Mouse (Mus musculus) G1E (cell line): Measurements from ENCODE around the gene Fam45a. TPM values are rescaled to one million over a fixed set of nuclear protein-coding genes. Genes with fewer than 3 reads are reported as not detected.

Experiments
- ATAC-seq: 2 replicates; pipeline ENCODE4 v1.8.0; 2016; ENCODE audit warnings: mild to moderate bottlenecking; ENCODE audit not compliant: insufficient number of reproducible peaks, poor library complexity, low FRiP score, severe bottlenecking; ENCODE audit errors: extremely low read depth
- DNase-seq: peaks from one replicate; pipeline ENCODE4 v3.0.0; 2012; ENCODE audit warnings: low spot score
- H3K27me3 ChIP-seq: 2 replicates; pipeline ENCODE4 v1.6.1; 2012; ENCODE audit warnings: mild to moderate bottlenecking, low read length, inconsistent platforms; ENCODE audit not compliant: insufficient read depth
- H3K36me3 ChIP-seq: replicated peaks from 2 replicates; pipeline ENCODE3; 2012; ENCODE audit warnings: mild to moderate bottlenecking, inconsistent platforms
- H3K4me1 ChIP-seq: 2 replicates; pipeline ENCODE4 v1.6.1; 2012; ENCODE audit warnings: low read depth, low read length, inconsistent platforms, mixed read lengths; ENCODE audit not compliant: insufficient read depth
- H3K4me3 ChIP-seq: 2 replicates; pipeline ENCODE4 v1.5.1; 2012; ENCODE audit warnings: low read depth, mild to moderate bottlenecking, inconsistent platforms, low read length, moderate library complexity, mixed read lengths
- H3K9me3 ChIP-seq: replicated peaks from 2 replicates; pipeline ENCODE4 v1.6.1; 2012; ENCODE audit warnings: inconsistent platforms
- CTCF ChIP-seq: IDR thresholded peaks from 2 replicates; pipeline ENCODE4 v1.5.1; 2012; ENCODE audit warnings: low read depth, low read length, inconsistent platforms, mixed read lengths
- GATA1 ChIP-seq: IDR thresholded peaks from 2 replicates; pipeline ENCODE4 v1.6.1; 2012; ENCODE audit warnings: borderline replicate concordance, low read length, inconsistent platforms, mixed read lengths
- GATA2 ChIP-seq: IDR thresholded peaks from 2 replicates; pipeline ENCODE4 v1.6.1; 2012; ENCODE audit warnings: low read depth, low read length, inconsistent platforms, borderline replicate concordance
- POLR2AphosphoS5 ChIP-seq: IDR thresholded peaks from 2 replicates; pipeline ENCODE4 v1.6.1; 2012; ENCODE audit warnings: low read depth, low read length, inconsistent platforms; ENCODE audit not compliant: insufficient replicate concordance
- TAL1 ChIP-seq: conservative IDR thresholded peaks from 2 replicates; pipeline ENCODE4 v1.6.1; 2012; ENCODE audit warnings: low read depth, low read length, inconsistent platforms, mixed read lengths
- polyA plus RNA-seq: library from polyadenylated mRNA; stranded (reverse); fragments of >175 nt; gene quantifications from 2 replicates; pipeline ENCODE4 v1.2.3, GENCODE M21; 2012
- total RNA-seq, 2 experiments: library from RNA; stranded (forward) in 1 of 2; stranded (reverse) in 1 of 2; fragments of 200-1000 nt in 1 of 2; fragments of >200 nt in 1 of 2; fragmentation: Nextera tagmentation in 1 of 2; gene quantifications; 2 replicates each; pipeline ENCODE4 v1.2.3; 2014 to 2017

Gene Fam45a
- total RNA-seq (2014; fragmentation: Nextera tagmentation) (74.6 and 90.0 TPM in 2 replicates), total RNA-seq (2017) (26.6 and 29.7 TPM in 2 replicates), polyA plus RNA-seq (3.3 and 5.3 TPM in 2 replicates)

DNA sequence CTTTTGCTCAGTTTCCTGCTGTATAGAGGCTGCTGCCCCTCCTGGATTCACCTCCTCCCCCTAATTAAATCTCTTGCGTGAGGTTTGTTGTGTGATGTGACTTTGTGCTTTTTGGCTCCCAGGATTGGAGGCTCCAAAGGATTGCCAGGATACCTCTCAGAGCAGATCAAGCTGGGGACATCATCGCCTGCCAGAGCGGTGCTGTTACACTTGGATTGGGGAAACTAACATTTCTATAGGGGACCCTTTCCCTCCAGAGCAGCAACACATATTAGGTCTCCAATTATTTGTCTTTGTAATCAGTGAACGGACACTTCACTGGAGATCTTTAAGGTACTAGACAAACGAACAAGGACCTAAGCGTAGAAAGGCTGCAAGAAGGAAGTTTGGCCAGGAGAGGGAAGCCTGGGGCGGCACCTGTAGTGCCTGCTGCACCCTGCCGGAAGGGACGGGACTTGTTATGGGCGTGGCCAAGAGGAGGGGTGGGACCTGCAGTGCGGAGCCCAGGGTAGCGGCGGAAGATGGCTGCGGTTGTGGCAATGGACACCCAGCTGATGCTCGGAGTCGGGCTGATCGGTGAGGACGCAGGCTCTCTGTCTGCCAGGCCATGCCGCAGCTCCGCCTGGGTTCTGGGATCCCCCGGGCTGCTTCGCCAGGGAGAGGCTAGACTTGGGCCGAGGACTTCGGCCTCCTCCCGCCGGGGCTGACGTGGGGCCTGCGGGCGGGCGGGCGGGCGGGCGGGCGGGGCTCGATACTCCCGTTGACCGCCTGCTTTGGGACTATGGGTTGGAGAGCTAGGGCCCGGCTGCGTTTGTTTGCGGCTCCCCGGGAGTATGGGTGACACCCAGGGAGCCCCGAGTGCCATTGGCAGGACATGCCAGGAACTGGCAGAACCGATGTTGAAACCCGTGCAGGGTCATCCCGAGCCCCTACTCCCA, at the start of gene Fam45a:
Gene Fam45a, plus strand, starts transcription at position 488 of the 938 bp plus-strand sequence.
- Histone ChIP-seq H3K4me3 (peak within 1 kb of the TSS; percentile 80), H3K27me3 (no peaks in the 10 kb centered on the region), H3K9me3 (no peaks in the 10 kb centered on the region), H3K36me3 (peaks cover 17% of the 10 kb centered on the region), H3K4me1 (peaks cover 18% of the 10 kb centered on the region)
- TF ChIP-seq CTCF (no peak), GATA2 (no peak), GATA1 (no peak), POLR2AphosphoS5 (no peak), TAL1 (no peak)
- DNase-seq = peak; percentile 84
- ATAC-seq = peak; percentile 100

DNA sequence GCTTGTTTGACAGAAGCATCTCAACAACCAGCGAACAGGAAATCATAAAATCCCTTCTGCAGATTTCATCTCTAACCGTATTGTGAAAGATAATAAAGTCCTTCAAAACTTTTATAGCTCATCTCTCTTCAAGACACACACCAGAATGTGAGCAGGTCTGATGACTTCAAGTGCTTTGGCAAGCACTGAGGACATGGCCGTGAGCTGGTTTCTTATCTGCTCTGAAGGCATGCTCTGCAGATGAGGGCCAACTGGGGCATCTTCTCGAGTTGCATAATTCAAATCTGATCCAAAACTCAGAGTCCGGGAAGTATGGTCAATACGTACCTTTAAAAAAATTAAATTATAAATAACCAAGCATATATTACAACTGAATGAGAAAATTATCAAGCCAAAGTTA, 38.0 kb upstream of the Fam45a start:
- no peak for ATAC-seq
- no peak overlapping the region for H3K4me3 ChIP-seq

GRCm38 (mm10) chr19:60782034-60782433, 29.4 kb upstream of the Fam45a start:
- ATAC-seq (no peak), DNase-seq (no peak)
- Histone ChIP-seq H3K27me3 (no peaks in the 10 kb centered on the region), H3K9me3 (no peaks in the 10 kb centered on the region), H3K4me3 (no peak overlapping the region), H3K4me1 (peaks cover 33% of the 10 kb centered on the region), H3K36me3 (peaks cover 67% of the 10 kb centered on the region)
- TF ChIP-seq CTCF (no peak), POLR2AphosphoS5 (no peak)

More for the DNA sequence above, 38.0 kb upstream of the Fam45a start:
- H3K36me3 ChIP-seq = peaks cover 94% of the 10 kb centered on the region
- TF ChIP-seq POLR2AphosphoS5 (no peak), TAL1 (no peak), GATA1 (no peak), GATA2 (no peak)
- no peaks in the 10 kb centered on the region for H3K27me3 ChIP-seq
- no peak for DNase-seq
- no peaks in the 10 kb centered on the region; the same call in 1 of the 2 replicates for H3K4me1 ChIP-seq
- no peaks in the 10 kb centered on the region for H3K9me3 ChIP-seq

DNA sequence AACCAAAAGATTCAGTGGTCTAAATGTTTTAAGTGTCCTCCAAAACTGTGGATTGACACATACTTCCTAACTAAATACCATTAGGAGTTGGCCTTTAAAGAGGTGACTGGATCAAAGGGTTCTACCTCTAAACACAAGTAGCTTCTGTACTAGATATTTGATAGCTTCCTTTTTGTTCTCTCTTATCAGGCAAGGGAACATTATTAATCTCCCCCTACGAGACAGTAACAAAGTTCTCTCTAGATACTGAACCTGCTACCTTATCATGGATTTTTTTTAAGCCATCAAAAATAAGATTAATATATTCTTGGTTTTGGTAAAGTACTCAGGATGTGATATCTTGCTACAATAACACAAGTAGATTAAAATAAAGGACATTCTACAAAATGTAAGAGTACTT, 26.7 kb upstream of the Fam45a start:
- TF ChIP-seq CTCF = no peak
- TF ChIP-seq GATA2 = no peak
- TF ChIP-seq GATA1 = no peak
- no peak for TF ChIP-seq POLR2AphosphoS5
- TF ChIP-seq TAL1 = no peak
- peaks cover 53% of the 10 kb centered on the region for H3K36me3 ChIP-seq
- no peak overlapping the region for H3K4me3 ChIP-seq
- no peak for ATAC-seq
- no peaks in the 10 kb centered on the region for H3K27me3 ChIP-seq
- DNase-seq = no peak
- H3K4me1 ChIP-seq = peaks cover 35% of the 10 kb centered on the region
- no peaks in the 10 kb centered on the region for H3K9me3 ChIP-seq

DNA sequence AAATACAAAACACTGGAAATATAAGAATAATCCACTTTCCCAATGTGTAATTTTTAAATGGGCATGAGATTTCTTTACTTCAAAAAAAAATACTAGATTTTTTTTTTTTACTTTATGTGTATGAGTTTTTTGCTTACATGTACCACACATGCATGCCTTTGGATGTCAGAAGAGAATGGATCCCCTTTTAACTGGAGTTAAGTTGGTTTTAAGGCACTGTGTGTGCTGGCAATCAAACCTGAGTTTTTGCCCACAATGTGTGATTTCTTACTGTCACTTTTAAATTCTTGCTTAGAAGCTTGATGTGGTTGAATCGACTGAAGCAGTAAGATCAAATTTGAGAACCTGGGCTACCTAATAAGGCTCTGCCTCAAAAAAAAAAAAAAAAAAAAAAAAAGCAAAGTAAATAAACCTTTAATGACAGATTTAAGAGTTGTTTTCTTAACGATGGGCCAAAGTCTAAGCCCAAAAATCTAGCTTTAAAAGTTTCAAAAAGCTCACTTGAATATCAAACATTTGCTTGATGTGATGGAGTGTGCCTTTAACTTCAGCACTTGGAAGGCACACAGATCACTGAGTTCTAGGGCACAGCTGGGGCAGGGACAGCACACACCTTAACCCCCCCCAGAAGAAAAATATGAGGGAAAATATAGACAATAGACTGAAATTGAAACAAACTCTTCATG, 23.8 kb upstream of the Fam45a start:
- peak overlapping the region; percentile 77; the same call in 1 of the 2 replicates for H3K4me3 ChIP-seq
- no peaks in the 10 kb centered on the region for H3K9me3 ChIP-seq
- H3K27me3 ChIP-seq = no peaks in the 10 kb centered on the region
- no peak for DNase-seq
- TF ChIP-seq GATA1 (no peak), POLR2AphosphoS5 (no peak), GATA2 (no peak), CTCF (no peak), TAL1 (no peak)
- H3K4me1 ChIP-seq = peaks cover 33% of the 10 kb centered on the region
- peaks cover 32% of the 10 kb centered on the region for H3K36me3 ChIP-seq
- no peak for ATAC-seq

GRCm38 (mm10) chr19:60788214-60788960, 23.0 kb upstream of the Fam45a start:
- Histone ChIP-seq H3K27me3 (no peaks in the 10 kb centered on the region), H3K4me1 (peaks cover 30% of the 10 kb centered on the region), H3K9me3 (no peaks in the 10 kb centered on the region), H3K4me3 (peak overlapping the region; percentile 77), H3K36me3 (peaks cover 27% of the 10 kb centered on the region)
- DNase-seq = no peak
- TF ChIP-seq TAL1 = no peak
- no peak for TF ChIP-seq GATA2
- no peak for TF ChIP-seq CTCF
- TF ChIP-seq GATA1 = no peak
- TF ChIP-seq POLR2AphosphoS5 = no peak
- no peak for ATAC-seq
